Mouse (Mus musculus) layer of hippocampus, postnatal 10 days (tissue): ENCODE results near the gene Lrp11. TPM values are rescaled to one million over a fixed set of nuclear protein-coding genes. Genes with fewer than 3 reads are reported as not detected.
"Not testable (repeated sequence)": the region's sequence is repeated elsewhere in the genome, so short reads cannot be mapped to it uniquely, and the experiment has no call there.

ENCODE experiments used
- DNase-seq, 2 experiments: peaks; one replicate each; pipeline ENCODE4 v3.0.0; 2021; ENCODE audit warnings: low spot score in 2 of 2
- long read RNA-seq: library from polyadenylated mRNA; stranded (forward); transcript quantifications from one replicate; pipeline ENCODE4 v2.0.0, GENCODE M21; 2023
- total RNA-seq, 2 experiments: library from RNA; stranded (reverse); gene quantifications; 2 replicates each; pipeline ENCODE4 v1.2.3; 2021

Gene Lrp11
- total RNA-seq: 100 to 1,000 TPM; 135 to 141 TPM
- long read RNA-seq, transcript Lrp11-205 (3 exons, 976 nt): minor isoform, 6 of 135 reads
- long read RNA-seq, transcript Lrp11-201 (7 exons, 3,386 nt): major isoform, 99 of 135 reads
- long read RNA-seq, partial matches to known transcripts: 13 of 135 reads
- long read RNA-seq, other reads (novel, unspliced or antisense): 16 of 135 reads

GRCm38 (mm10) chr10:7589592-7590233 lies at the start of gene Lrp11:
Lrp11 (plus strand) TSS chr10:7589800.
- peak; percentile 86 to 90 for DNase-seq

GRCm38 (mm10) chr10:7578002-7578401 lies 11.6 kb upstream of the Lrp11 start:
- DNase-seq: peak; percentile 54 to 62

- DNase-seq: no peak
Observed at GRCm38 (mm10) chr10:7581401-7581800, 8.2 kb upstream of the Lrp11 start.

- DNase-seq: peak; percentile 26 to 27
Observed at GRCm38 (mm10) chr10:7582157-7582890, 7.3 kb upstream of the Lrp11 start.

GRCm38 (mm10) chr10:7582891-7583557 lies 6.6 kb upstream of the Lrp11 start:
- peak; percentile 28 to 43 for DNase-seq

GRCm38 (mm10) chr10:7586771-7587170 lies 2.8 kb upstream of the Lrp11 start:
- DNase-seq: no peak

- no peak for DNase-seq
Observed at GRCm38 (mm10) chr10:7590234-7590689, 662 bp downstream of the Lrp11 start.

GRCm38 (mm10) chr10:7590792-7591191 lies 1.2 kb downstream of the Lrp11 start:
- DNase-seq: no peak

- no peak for DNase-seq
Observed at GRCm38 (mm10) chr10:7594797-7595196, 5.2 kb downstream of the Lrp11 start.

GRCm38 (mm10) chr10:7596251-7596650 lies 6.7 kb downstream of the Lrp11 start:
- no peak for DNase-seq

- DNase-seq: no peak
Observed at GRCm38 (mm10) chr10:7598177-7598576, 8.6 kb downstream of the Lrp11 start.

- DNase-seq: peak; percentile 80 to 81
Observed at GRCm38 (mm10) chr10:7600647-7601046, 11.0 kb downstream of the Lrp11 start.

- no peak for DNase-seq
Observed at GRCm38 (mm10) chr10:7605168-7605567, 15.6 kb downstream of the Lrp11 start.

GRCm38 (mm10) chr10:7606437-7606836 lies 16.8 kb downstream of the Lrp11 start:
- DNase-seq: no peak

GRCm38 (mm10) chr10:7608611-7609010 lies 19.0 kb downstream of the Lrp11 start:
- DNase-seq: no peak

- DNase-seq: no peak
Observed at GRCm38 (mm10) chr10:7611647-7612046, 22.0 kb downstream of the Lrp11 start.

- not testable (repeated sequence) for DNase-seq
Observed at GRCm38 (mm10) chr10:7612210-7612609, 22.6 kb downstream of the Lrp11 start.

- no peak for DNase-seq
Observed at GRCm38 (mm10) chr10:7614834-7615233, 25.2 kb downstream of the Lrp11 start.

- DNase-seq: not testable (repeated sequence)
Observed at GRCm38 (mm10) chr10:7617146-7617545, 27.5 kb downstream of the Lrp11 start.

- not testable (repeated sequence) for DNase-seq
Observed at GRCm38 (mm10) chr10:7617556-7617955, 28.0 kb downstream of the Lrp11 start.

GRCm38 (mm10) chr10:7619821-7620241 lies 30.2 kb downstream of the Lrp11 start:
- DNase-seq: no peak

GRCm38 (mm10) chr10:7620723-7621122 lies 31.1 kb downstream of the Lrp11 start:
- DNase-seq: no peak
